Mouse (Mus musculus) kidney, adult 2 months (tissue): ENCODE measurements at regions not wholly inside any gene's neighbourhood (a gene's known extent, or its start where the extent isn't known, plus 50 kb on each side); places are given as distances from the start of the nearest gene placed in this dataset.

Experiments used
- DNase-seq: peaks from one replicate; pipeline ENCODE4 v3.0.0; 2021
- H3K27ac ChIP-seq: fragments of 200-500 bp; 2 replicates; pipeline ENCODE4 v1.5.1; 2012; ENCODE audit warnings: low read depth, low read length, control low read depth, inconsistent platforms; ENCODE audit not compliant: insufficient read depth
- H3K27me3 ChIP-seq: fragments of 200-500 bp; replicated peaks from 2 replicates; pipeline ENCODE4 v1.6.1; 2012; ENCODE audit warnings: mild to moderate bottlenecking, moderate library complexity, low read length, inconsistent platforms; ENCODE audit not compliant: control insufficient read depth, insufficient read depth
- H3K36me3 ChIP-seq: fragments of 200-500 bp; 2 replicates; pipeline ENCODE4 v1.6.1; 2012; ENCODE audit warnings: mild to moderate bottlenecking, moderate library complexity, low read length, inconsistent platforms; ENCODE audit not compliant: control insufficient read depth, insufficient read depth
- H3K4me1 ChIP-seq: fragments of 200-500 bp; 2 replicates; pipeline ENCODE4 v1.6.1; 2011; ENCODE audit warnings: low read length; ENCODE audit not compliant: control insufficient read depth, insufficient read depth
- H3K4me3 ChIP-seq: fragments of 200-500 bp; 2 replicates; pipeline ENCODE4 v1.5.1; 2011; ENCODE audit warnings: mild to moderate bottlenecking, low read depth, low read length, control low read depth; ENCODE audit not compliant: insufficient read depth
- CTCF ChIP-seq: fragments of 200-500 bp; conservative IDR thresholded peaks from 2 replicates; pipeline ENCODE4 v1.5.1; 2011; ENCODE audit warnings: low read depth, mild to moderate bottlenecking, control low read depth, low read length, moderate library complexity, mixed read lengths; ENCODE audit not compliant: insufficient read depth, insufficient read length
- POLR2A ChIP-seq: fragments of 200-500 bp; IDR thresholded peaks from one replicate; pipeline ENCODE4 v1.6.1; 2011; ENCODE audit warnings: low read depth, low read length, control low read depth
- WGBS: fragments of 180-500 bp; shearing (Covaris S2); methylation state at CpG from one replicate; pipeline ENCODE4 v1.1.7; 2018; 5-methylcytosine and 5-hydroxymethylcytosine counted together

DNA sequence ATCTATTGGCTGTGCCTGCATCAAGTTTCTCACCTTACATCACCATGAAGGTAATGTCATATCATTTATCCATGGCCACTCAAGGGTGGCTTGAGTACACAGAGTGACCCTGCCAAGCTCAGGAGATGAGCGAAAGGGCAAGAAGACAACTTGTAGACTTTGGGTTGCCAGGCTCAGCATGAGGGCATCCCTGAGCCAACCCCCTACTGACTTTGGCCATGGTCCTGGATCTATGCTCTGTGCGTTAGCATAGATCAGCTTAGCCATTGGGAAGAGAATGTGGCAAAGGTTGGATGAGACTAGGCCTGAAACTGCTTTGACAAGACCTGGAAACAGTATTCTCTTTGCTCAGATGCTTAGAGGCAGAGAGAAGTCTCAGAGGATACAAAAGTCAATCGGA is 54.3 kb upstream of the Bcl6 start:
- 74% methylated on average over 3 of the region's 3 CpGs for WGBS
- Histone ChIP-seq H3K36me3 (no peaks in the 10 kb centered on the region), H3K4me3 (no peak overlapping the region), H3K27me3 (no peaks in the 10 kb centered on the region), H3K27ac (peak overlapping the region; percentile 78), H3K4me1 (peaks cover 8% of the 10 kb centered on the region)
- peak; percentile 85 for DNase-seq
- TF ChIP-seq CTCF (no peak), POLR2A (no peak)

DNA sequence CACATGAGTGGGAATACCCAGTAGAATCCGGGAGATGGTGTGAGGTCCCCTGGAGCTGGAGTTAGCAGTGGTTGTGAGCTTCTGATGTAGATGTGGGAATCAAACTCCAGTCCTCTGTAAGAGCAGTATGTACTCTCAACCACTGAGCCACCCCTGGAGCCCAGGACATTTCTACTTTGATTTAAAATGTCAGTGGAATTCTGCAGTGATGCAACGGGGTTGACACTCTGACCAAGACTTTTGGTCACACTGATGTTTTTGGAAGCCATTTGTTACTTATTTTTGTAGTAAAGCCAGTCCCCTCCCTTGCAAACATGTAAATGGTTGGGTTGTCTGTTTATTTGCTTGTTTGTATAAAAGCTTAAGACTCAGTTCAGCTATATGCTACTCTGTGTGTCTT is 53.6 kb upstream of the Bcl6 start:
- Histone ChIP-seq H3K4me3 (no peak overlapping the region), H3K27ac (peak overlapping the region; percentile 46; the same call in 1 of the 2 replicates), H3K27me3 (no peaks in the 10 kb centered on the region), H3K36me3 (no peaks in the 10 kb centered on the region), H3K4me1 (peaks cover 8% of the 10 kb centered on the region)
- no peak for DNase-seq
- TF ChIP-seq POLR2A, result no peak
- no peak for TF ChIP-seq CTCF
- 82% methylated on average over 2 of the region's 2 CpGs for WGBS

DNA sequence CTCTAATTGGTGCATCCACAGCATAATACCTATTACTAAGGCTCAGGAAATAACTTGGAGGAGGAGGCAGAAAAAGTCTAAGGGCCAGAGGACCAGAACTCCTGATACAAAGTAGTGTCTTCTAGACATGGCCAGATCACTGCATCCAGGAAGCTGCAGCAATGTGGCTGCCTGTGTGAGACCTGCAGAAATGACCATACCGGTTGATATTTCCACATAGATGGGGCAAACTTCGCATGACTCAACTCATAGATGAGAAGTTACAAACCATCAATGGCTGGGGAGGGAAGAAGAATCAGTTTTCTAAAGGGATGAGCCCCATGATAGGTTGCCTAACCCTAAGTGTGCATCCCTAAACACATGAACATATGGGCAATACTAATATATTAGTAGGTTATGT is 52.8 kb upstream of the Bcl6 start:
- no peak for DNase-seq
- 93% methylated on average over 2 of the region's 2 CpGs for WGBS

DNA sequence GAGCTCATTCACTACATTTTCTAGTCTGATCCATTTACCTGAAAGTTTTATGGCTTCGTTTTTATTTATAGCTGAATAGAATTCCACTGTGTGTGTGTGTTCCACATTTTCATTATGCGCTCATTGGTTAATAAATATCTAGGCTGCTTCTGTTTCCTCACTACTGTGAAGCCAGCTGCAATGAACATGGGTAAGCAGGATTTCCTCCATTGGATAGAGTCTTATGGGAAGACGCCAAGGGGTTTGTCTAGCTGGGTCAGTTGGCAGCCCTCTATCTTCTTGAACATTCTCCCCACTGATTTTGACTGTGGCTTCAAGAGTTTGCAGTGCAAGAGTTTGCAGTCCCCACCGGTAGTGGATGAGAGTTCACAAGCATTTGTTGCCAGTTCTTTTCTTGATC is 51.1 kb upstream of the Bcl6 start:
- peak; percentile 92 for DNase-seq
- no peaks in the 10 kb centered on the region for H3K27me3 ChIP-seq
- 27% methylated on average over 4 of the region's 4 CpGs for WGBS
- no peaks in the 10 kb centered on the region for H3K36me3 ChIP-seq
- peaks cover 11% of the 10 kb centered on the region for H3K4me1 ChIP-seq
- TF ChIP-seq POLR2A (no peak), CTCF (no peak)
- H3K4me3 ChIP-seq, result no peak overlapping the region
- peak overlapping the region; percentile 94 for H3K27ac ChIP-seq

More for the DNA sequence above, 52.8 kb upstream of the Bcl6 start:
- TF ChIP-seq POLR2A (no peak), CTCF (no peak)
- Histone ChIP-seq H3K27me3 (no peaks in the 10 kb centered on the region), H3K4me1 (peaks cover 8% of the 10 kb centered on the region), H3K36me3 (no peaks in the 10 kb centered on the region), H3K4me3 (no peak overlapping the region), H3K27ac (no peak overlapping the region)
